Mouse (Mus musculus): ENCODE measurements around the gene Glmp.

GRCm38 (mm10) chr3:88337367-88338020 lies 12.7 kb downstream of the Glmp start:
- TF ChIP-seq POLR2A (IDR thresholded peaks at IDR 0.05; ENCODE audit: extremely low read depth, insufficient read depth, low read length) (no peak), CTCF (IDR thresholded peaks at IDR 0.05; ENCODE audit: low read depth, low read length) (no peak)

Measured in liver, adult 2 months (tissue).